Mouse (Mus musculus) heart, postnatal 0 days (tissue): ENCODE data around the gene Enc1. TPM values are rescaled to one million over a fixed set of nuclear protein-coding genes. Genes with fewer than 3 reads are reported as not detected.

Source experiments
- ATAC-seq: fragments of 200-750 bp; cut with Nextera tagmentation; 2 replicates; pipeline ENCODE4 v1.8.0; 2017; ENCODE audit warnings: low read depth, moderate number of reproducible peaks, moderate library complexity; ENCODE audit not compliant: insufficient read depth
- DNase-seq: peaks from one replicate; pipeline ENCODE4 v3.0.0-alpha.2; 2016; ENCODE audit warnings: low spot score
- H3K27ac ChIP-seq: fragments of 300-500 bp; sonication (generic); 2 replicates; pipeline ENCODE4 v1.5.1; 2014; ENCODE audit warnings: low read depth, mild to moderate bottlenecking
- H3K27me3 ChIP-seq: fragments of 300-500 bp; sonication (generic); 2 replicates; pipeline ENCODE4 v1.6.1; 2014; ENCODE audit warnings: low read length, mixed read lengths; ENCODE audit not compliant: control insufficient read depth, insufficient read depth
- H3K36me3 ChIP-seq: fragments of 300-500 bp; sonication (generic); replicated peaks from 2 replicates; pipeline ENCODE4 v1.6.1; 2014; ENCODE audit warnings: low read length, mixed read lengths; ENCODE audit not compliant: control insufficient read depth, insufficient read depth
- H3K4me1 ChIP-seq: fragments of 300-500 bp; sonication (generic); 2 replicates; pipeline ENCODE4 v1.6.1; 2014; ENCODE audit warnings: antibody characterized with exemption; ENCODE audit not compliant: control insufficient read depth, insufficient read depth
- H3K4me2 ChIP-seq: fragments of 300-500 bp; sonication (generic); 2 replicates; pipeline ENCODE4 v1.6.1; 2014; ENCODE audit warnings: low read depth, mild to moderate bottlenecking, low read length, moderate library complexity
- H3K4me3 ChIP-seq: fragments of 300-500 bp; sonication (generic); 2 replicates; pipeline ENCODE4 v1.5.1; 2014; ENCODE audit warnings: low read depth, low read length
- H3K9ac ChIP-seq: fragments of 300-500 bp; sonication (generic); replicated peaks from 2 replicates; pipeline ENCODE4 v1.6.1; 2014; ENCODE audit warnings: low read depth, low read length, mixed read lengths
- H3K9me3 ChIP-seq: fragments of 300-500 bp; sonication (generic); replicated peaks from 2 replicates; pipeline ENCODE4 v1.6.1; 2016; ENCODE audit warnings: low read length; ENCODE audit not compliant: control insufficient read depth
- CTCF ChIP-seq: IDR thresholded peaks from 2 replicates; pipeline ENCODE4 v1.5.1; 2016; ENCODE audit warnings: antibody characterized with exemption, control low read depth, low read depth
- EP300 ChIP-seq: IDR thresholded peaks from 2 replicates; pipeline ENCODE4 v1.6.1; 2016; ENCODE audit warnings: antibody characterized with exemption, low read depth
- WGBS: fragments of 180-500 bp; shearing (Covaris S2); extraction: QIAGEN DNeasy Blood & Tissue Kit; methylation state at CpG from one replicate; pipeline ENCODE4 v1.1.7; 2014; 5-methylcytosine and 5-hydroxymethylcytosine counted together
- polyA plus RNA-seq: library from polyadenylated mRNA; unstranded; fragments of >200 nt; fragmentation: Nextera tagmentation; extraction: Ambion mirVana; gene quantifications from 2 replicates; pipeline ENCODE4 v1.2.1, GENCODE M21; 2015
- total RNA-seq: library from RNA; depleted of rRNA; stranded (reverse); fragments of >200 nt; gene quantifications from 2 replicates; pipeline ENCODE4 v1.2.3, GENCODE M21; 2014; ENCODE audit warnings: low replicate concordance

The Enc1 gene
- total and polyA plus RNA-seq, 2 experiments from 2014 or later, result 1.7 to 10.9 TPM

GRCm38 (mm10) chr13:97197932-97198562 is 42.9 kb upstream of the Enc1 start, which contains the start of gene Hexb:
Gene Hexb (minus strand): TSS chr13:97198357.
- peak; percentile 23 for TF ChIP-seq CTCF
- TF ChIP-seq EP300, result no peak
- Histone ChIP-seq H3K9ac (peak within 1 kb of the TSS; percentile 48), H3K27me3 (no peaks in the 10 kb centered on the region), H3K9me3 (no peaks in the 10 kb centered on the region), H3K4me2 (peak within 1 kb of the TSS; percentile 76), H3K4me1 (no peaks in the 10 kb centered on the region), H3K4me3 (peak within 1 kb of the TSS; percentile 72), H3K36me3 (no peaks in the 10 kb centered on the region), H3K27ac (peak within 1 kb of the TSS; percentile 59)
- ATAC-seq, result peak; percentile 95
- peak; percentile 82 for DNase-seq
- under 1% methylated on average over 45 of the region's 45 CpGs for WGBS

GRCm38 (mm10) chr13:97199123-97199522 is 41.8 kb upstream of the Enc1 start:
- H3K9ac ChIP-seq, result no peak overlapping the region
- 74% methylated on average over 2 of the region's 2 CpGs for WGBS
- H3K4me3 ChIP-seq, result no peak overlapping the region
- no peak overlapping the region for H3K27ac ChIP-seq
- DNase-seq, result no peak
- H3K4me1 ChIP-seq, result no peaks in the 10 kb centered on the region
- no peak for ATAC-seq
- no peaks in the 10 kb centered on the region for H3K9me3 ChIP-seq
- H3K36me3 ChIP-seq, result no peaks in the 10 kb centered on the region
- H3K27me3 ChIP-seq, result no peaks in the 10 kb centered on the region
- no peak overlapping the region for H3K4me2 ChIP-seq
- TF ChIP-seq EP300, result no peak
- no peak for TF ChIP-seq CTCF

GRCm38 (mm10) chr13:97201076-97201475 is 39.8 kb upstream of the Enc1 start:
- DNase-seq, result no peak
- Histone ChIP-seq H3K4me3 (no peak overlapping the region), H3K27ac (no peak overlapping the region), H3K27me3 (no peaks in the 10 kb centered on the region), H3K9me3 (no peaks in the 10 kb centered on the region), H3K9ac (no peak overlapping the region), H3K4me2 (no peak overlapping the region), H3K36me3 (no peaks in the 10 kb centered on the region), H3K4me1 (no peaks in the 10 kb centered on the region)
- no peak for TF ChIP-seq CTCF
- TF ChIP-seq EP300, result no peak
- no peak for ATAC-seq
- 37% methylated on average over 7 of the region's 7 CpGs for WGBS

GRCm38 (mm10) chr13:97201896-97202295 is 39.0 kb upstream of the Enc1 start:
- TF ChIP-seq EP300 (no peak), CTCF (no peak)
- Histone ChIP-seq H3K27me3 (no peaks in the 10 kb centered on the region), H3K9ac (no peak overlapping the region), H3K9me3 (no peaks in the 10 kb centered on the region), H3K4me2 (no peak overlapping the region), H3K4me3 (no peak overlapping the region), H3K36me3 (no peaks in the 10 kb centered on the region), H3K27ac (no peak overlapping the region), H3K4me1 (no peaks in the 10 kb centered on the region)
- DNase-seq (no peak), ATAC-seq (no peak)
- 64% methylated on average over 4 of the region's 4 CpGs for WGBS

GRCm38 (mm10) chr13:97205052-97205701 is 35.7 kb upstream of the Enc1 start:
- no peaks in the 10 kb centered on the region for H3K4me1 ChIP-seq
- peak overlapping the region; percentile 64 for H3K4me2 ChIP-seq
- ATAC-seq (peak; percentile 86), DNase-seq (peak; percentile 77)
- WGBS, result 5% methylated on average over 18 of the region's 18 CpGs
- H3K9ac ChIP-seq, result no peak overlapping the region
- H3K9me3 ChIP-seq, result no peaks in the 10 kb centered on the region
- H3K27me3 ChIP-seq, result no peaks in the 10 kb centered on the region
- H3K36me3 ChIP-seq, result no peaks in the 10 kb centered on the region
- peak overlapping the region; percentile 71 for H3K27ac ChIP-seq
- TF ChIP-seq CTCF (peak; percentile 69), EP300 (no peak)
- peak overlapping the region; percentile 41 for H3K4me3 ChIP-seq
